Mouse (Mus musculus) spleen, adult 2 months (tissue): ENCODE results near the gene Wipf2.

Source experiments
- CTCF ChIP-seq: fragments of 200-500 bp; IDR thresholded peaks from 2 replicates; pipeline ENCODE4 v1.5.1; 2011; ENCODE audit warnings: mild to moderate bottlenecking, inconsistent platforms; ENCODE audit not compliant: insufficient read depth, insufficient read length, insufficient replicate concordance; ENCODE audit errors: extremely low read depth
- POLR2A ChIP-seq: fragments of 200-500 bp; IDR thresholded peaks from 2 replicates; pipeline ENCODE4 v1.6.1; 2011; ENCODE audit warnings: low read depth, low read length, inconsistent platforms

- no peak for TF ChIP-seq CTCF
- TF ChIP-seq POLR2A, result no peak
These were observed 37.2 kb downstream of the Wipf2 start for GRCm38 (mm10) chr11:98900529-98901125.
